ENCODE assay signal across 12 mouse cellular contexts in genomic region chr12:97360656-97361055, GRCm38 (mm10).
DNase-seq lines count a peak whose midpoint lies in the region; ATAC-seq lines count a peak whose summit lies in the region.
"Had no signal": no experiment of that assay in that cellular context is flagged by ENCODE, and none has a peak within 500 bp of the region (broad histone marks: within the 10 kb centered on the region; RNA-seq: fewer than 3 reads in every experiment).

No protein-coding gene starts in this region.

- no peaks in the 10 kb centered on the region for H3K36me3 ChIP-seq in hindbrain, embryonic 12.5 days
- no peaks in the 10 kb centered on the region for H3K36me3 ChIP-seq in hindbrain, embryonic 11.5 days (ENCODE audit: control insufficient read depth, insufficient read depth, low read length)
- no peaks in the 10 kb centered on the region for H3K36me3 ChIP-seq in forebrain, embryonic 15.5 days
- H3K36me3 ChIP-seq in intestine, embryonic 16.5 days (ENCODE audit: control insufficient read depth, insufficient read depth, low read length), result no peaks in the 10 kb centered on the region
- H3K36me3 ChIP-seq: midbrain, embryonic 12.5 days; stomach, embryonic 15.5 days had no signal

- H3K4me2 ChIP-seq in hindbrain, embryonic 12.5 days (replicated peaks), result no peak overlapping the region
- H3K4me2 ChIP-seq in hindbrain, embryonic 11.5 days (replicated peaks; ENCODE audit: low read depth, low read length), result no peak overlapping the region
- no peak overlapping the region for H3K4me2 ChIP-seq in forebrain, embryonic 15.5 days (replicated peaks)
- H3K4me2 ChIP-seq in intestine, embryonic 16.5 days (ENCODE audit: low read depth, low read length), result no peak overlapping the region
- H3K4me2 ChIP-seq: midbrain, embryonic 12.5 days; stomach, embryonic 15.5 days had no signal

- no peak overlapping the region for H3K4me3 ChIP-seq in hindbrain, embryonic 12.5 days
- H3K4me3 ChIP-seq in hindbrain, embryonic 11.5 days (ENCODE audit: low read depth, low read length), result no peak overlapping the region
- H3K4me3 ChIP-seq in forebrain, embryonic 15.5 days, result no peak overlapping the region
- H3K4me3 ChIP-seq in intestine, embryonic 16.5 days (ENCODE audit: low read length), result no peak overlapping the region
- H3K4me3 ChIP-seq: midbrain, embryonic 12.5 days; stomach, embryonic 15.5 days had no signal

- no peak overlapping the region for H3K27ac ChIP-seq in hindbrain, embryonic 12.5 days
- H3K27ac ChIP-seq in hindbrain, embryonic 11.5 days (ENCODE audit: low read depth, low read length), result no peak overlapping the region
- no peak overlapping the region for H3K27ac ChIP-seq in forebrain, embryonic 15.5 days (replicated peaks)
- no peak overlapping the region for H3K27ac ChIP-seq in intestine, embryonic 16.5 days (ENCODE audit: low read length)
- H3K27ac ChIP-seq: midbrain, embryonic 12.5 days; stomach, embryonic 15.5 days had no signal

- no peak overlapping the region for H3K9ac ChIP-seq in hindbrain, embryonic 12.5 days
- no peak overlapping the region for H3K9ac ChIP-seq in hindbrain, embryonic 11.5 days (ENCODE audit: low read depth, low read length)
- H3K9ac ChIP-seq in forebrain, embryonic 15.5 days (replicated peaks), result no peak overlapping the region
- H3K9ac ChIP-seq in intestine, embryonic 16.5 days (ENCODE audit: low read depth, low read length), result no peak overlapping the region
- H3K9ac ChIP-seq: midbrain, embryonic 12.5 days; stomach, embryonic 15.5 days had no signal

- WGBS in hindbrain, embryonic 12.5 days, result 26% methylated on average over 2 of the region's 2 CpGs
- 25% methylated on average over 2 of the region's 2 CpGs for WGBS in hindbrain, embryonic 11.5 days
- 16% methylated on average over 2 of the region's 2 CpGs for whole genome bisulfite sequencing in forebrain, embryonic 15.5 days
- 31% methylated on average over 2 of the region's 2 CpGs for WGBS in intestine, embryonic 16.5 days

- DNase-seq in hindbrain, embryonic 11.5 days (ENCODE audit: low spot score), result no peak
- peak; percentile 34 to 60 for DNase-seq in layer of hippocampus, postnatal 14 days (ENCODE audit: low spot score in 2 of 2)
- peak; percentile 32 to 52 for DNase-seq in right cerebral cortex, postnatal 10 days (ENCODE audit: low spot score in 2 of 2)
- no peak for DNase-seq in urinary bladder, postnatal 14 days (ENCODE audit: low spot score)
- no peak for DNase-seq in adrenal gland, adult 2 months
- DNase-seq: kidney, adult 18-20 months; lung, adult 2 months had no signal

- peak; percentile 74 for ATAC-seq in hindbrain, embryonic 12.5 days (ENCODE audit: low FRiP score)
- no peak; the same call in 1 of the 2 replicates for ATAC-seq in hindbrain, embryonic 11.5 days (ENCODE audit: low FRiP score)
- peak; percentile 90 for ATAC-seq in forebrain, embryonic 15.5 days (replicated peaks)
- no peak for ATAC-seq in intestine, embryonic 16.5 days

- H3K9me3 ChIP-seq in hindbrain, embryonic 12.5 days (replicated peaks), result no peaks in the 10 kb centered on the region
- H3K9me3 ChIP-seq in hindbrain, embryonic 11.5 days (ENCODE audit: control insufficient read depth, low read length), result no peaks in the 10 kb centered on the region
- H3K9me3 ChIP-seq in forebrain, embryonic 15.5 days, result no peaks in the 10 kb centered on the region
- H3K9me3 ChIP-seq in intestine, embryonic 16.5 days (ENCODE audit: control insufficient read depth, low read length), result no peaks in the 10 kb centered on the region
- H3K9me3 ChIP-seq: midbrain, embryonic 12.5 days; stomach, embryonic 15.5 days had no signal

- H3K27me3 ChIP-seq in hindbrain, embryonic 12.5 days, result no peaks in the 10 kb centered on the region
- no peaks in the 10 kb centered on the region for H3K27me3 ChIP-seq in hindbrain, embryonic 11.5 days (ENCODE audit: control insufficient read depth, insufficient read depth, low read length)
- no peaks in the 10 kb centered on the region for H3K27me3 ChIP-seq in forebrain, embryonic 15.5 days
- H3K27me3 ChIP-seq in intestine, embryonic 16.5 days (replicated peaks; ENCODE audit: control insufficient read depth, insufficient read depth, low read length), result no peaks in the 10 kb centered on the region
- H3K27me3 ChIP-seq: midbrain, embryonic 12.5 days; stomach, embryonic 15.5 days had no signal

- H3K4me1 ChIP-seq in hindbrain, embryonic 12.5 days, result no peaks in the 10 kb centered on the region
- H3K4me1 ChIP-seq in hindbrain, embryonic 11.5 days (replicated peaks; ENCODE audit: control insufficient read depth, insufficient read depth, low read length), result no peaks in the 10 kb centered on the region
- H3K4me1 ChIP-seq in forebrain, embryonic 15.5 days, result peaks cover 7% of the 10 kb centered on the region; the same call in 1 of the 2 replicates
- no peaks in the 10 kb centered on the region for H3K4me1 ChIP-seq in intestine, embryonic 16.5 days (ENCODE audit: control insufficient read depth, insufficient read depth, low read length)
- H3K4me1 ChIP-seq: midbrain, embryonic 12.5 days; stomach, embryonic 15.5 days had no signal

Comparison
In these comparisons a context has a peak if more than half of its experiments do, and no peak if none do; other contexts are left out.
1. ATAC-seq: peak in hindbrain, embryonic 12.5 days (single experiment) and forebrain, embryonic 15.5 days (single experiment); none in hindbrain, embryonic 11.5 days (single experiment) and intestine, embryonic 16.5 days (single experiment).
2. DNase-seq: peak in layer of hippocampus, postnatal 14 days (2 of 2) and right cerebral cortex, postnatal 10 days (2 of 2); none in hindbrain, embryonic 11.5 days (single experiment), urinary bladder, postnatal 14 days (single experiment) and adrenal gland, adult 2 months (single experiment).